Mouse (Mus musculus): ENCODE data around the gene Btbd3. TPM values are rescaled to one million over a fixed set of nuclear protein-coding genes. Genes with fewer than 3 reads are reported as not detected.

Gene Btbd3
- total and polyA plus RNA-seq, 3 experiments = 0.11 TPM; not detected in 2

DNA sequence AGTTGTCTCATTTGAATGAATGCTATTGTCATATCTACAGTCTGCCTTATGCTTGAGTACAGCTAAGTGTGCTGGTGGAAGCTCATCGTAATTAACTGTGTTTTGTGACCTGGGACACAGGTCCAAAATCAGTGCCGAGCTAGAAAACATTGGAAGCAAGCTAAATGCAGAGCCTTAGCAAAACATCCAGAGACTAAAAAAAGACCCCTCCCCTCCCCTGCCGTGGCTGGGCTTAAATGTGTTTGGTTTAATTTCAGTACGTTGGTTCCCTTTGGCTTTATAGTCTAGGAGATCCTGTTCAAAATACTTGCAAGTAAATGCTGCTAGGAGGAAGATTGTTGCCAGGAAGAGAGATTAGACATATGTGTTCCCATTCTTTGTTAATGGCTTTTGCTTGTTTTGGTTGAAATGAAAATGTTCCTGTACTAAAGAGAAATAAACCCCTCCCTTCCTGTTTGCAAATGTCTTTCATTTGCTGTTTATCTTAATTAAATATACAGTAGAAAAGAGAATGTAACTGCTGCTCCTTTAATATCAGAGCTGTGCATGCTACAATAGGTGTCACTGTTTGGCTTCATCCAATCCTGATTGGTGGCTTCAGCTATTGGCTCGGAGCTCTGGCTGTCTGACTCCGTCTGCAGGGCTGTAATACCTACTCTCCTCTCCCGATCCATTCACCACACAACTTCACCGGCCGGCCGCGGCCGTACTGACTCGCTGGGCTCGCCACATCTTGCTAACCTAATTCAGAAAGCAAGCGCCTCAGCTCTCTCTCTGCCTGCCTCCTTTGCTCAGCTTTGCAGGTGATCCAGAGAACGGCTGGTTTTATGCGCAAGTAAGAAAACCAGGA is 21.7 kb downstream of the Btbd3 start:
- DNase-seq (ENCODE audit: low spot score) (no peak), ATAC-seq (ENCODE audit: extremely low read depth, insufficient number of reproducible peaks, low FRiP score, poor library complexity, severe bottlenecking) (no peak)
- H3K4me3 ChIP-seq (ENCODE audit: low read depth, low read length) = no peak overlapping the region
- no peak for TF ChIP-seq CTCF (IDR thresholded peaks at IDR 0.05; ENCODE audit: low read depth, low read length)
- no peak for TF ChIP-seq POLR2AphosphoS5 (IDR thresholded peaks at IDR 0.05; ENCODE audit: insufficient replicate concordance, low read depth, low read length)
- no peak for TF ChIP-seq TAL1 (conservative IDR thresholded peaks at IDR 0.05; ENCODE audit: low read depth, low read length)
- TF ChIP-seq GATA1 (IDR thresholded peaks at IDR 0.05; ENCODE audit: borderline replicate concordance, low read length) = no peak
- H3K27me3 ChIP-seq (ENCODE audit: insufficient read depth, low read length) = no peaks in the 10 kb centered on the region
- peaks cover 40% of the 10 kb centered on the region for H3K9me3 ChIP-seq (replicated peaks)
- H3K36me3 ChIP-seq (replicated peaks) = no peaks in the 10 kb centered on the region
- no peaks in the 10 kb centered on the region for H3K4me1 ChIP-seq (ENCODE audit: insufficient read depth, low read depth, low read length)

DNA sequence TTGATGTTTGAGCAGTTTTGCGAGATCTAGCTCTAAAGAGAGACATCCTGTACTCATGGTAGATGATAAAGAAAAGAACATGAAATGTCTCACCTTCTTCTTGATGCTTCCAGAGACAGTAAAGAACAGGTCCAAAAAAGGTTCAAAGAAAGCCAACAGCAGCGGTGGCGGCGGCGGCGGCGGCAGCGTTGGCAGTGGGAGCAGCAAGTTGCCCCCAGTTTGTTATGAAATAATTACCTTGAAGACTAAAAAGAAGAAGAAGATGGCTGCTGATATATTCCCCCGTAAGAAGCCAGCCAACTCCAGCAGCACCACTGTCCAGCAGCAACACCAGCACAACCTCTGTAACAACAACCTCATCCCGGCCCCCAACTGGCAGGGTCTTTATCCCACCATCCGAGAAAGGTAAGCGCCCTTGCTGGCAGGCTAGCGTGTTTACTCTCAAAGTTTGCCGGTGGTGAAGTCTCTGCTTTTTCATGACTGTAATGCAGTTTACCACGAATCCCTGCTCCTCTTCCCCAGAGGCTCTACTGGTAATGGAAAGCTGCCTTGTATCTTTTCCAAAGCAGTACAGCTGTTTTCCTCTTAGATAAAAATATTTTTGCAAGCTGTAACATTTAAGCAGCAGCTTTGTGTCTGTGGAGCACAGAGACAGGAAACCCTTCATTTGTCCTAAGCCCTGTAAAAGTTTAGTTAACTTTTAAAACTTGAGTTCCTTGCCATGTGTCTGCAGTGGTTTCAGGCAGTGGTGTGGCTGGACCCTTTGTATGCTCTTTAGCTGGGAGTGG is 22.7 kb downstream of the Btbd3 start:
- no peaks in the 10 kb centered on the region for H3K4me1 ChIP-seq (ENCODE audit: insufficient read depth, low read depth, low read length)
- no peak for DNase-seq (ENCODE audit: low spot score)
- ATAC-seq (ENCODE audit: extremely low read depth, insufficient number of reproducible peaks, low FRiP score, poor library complexity, severe bottlenecking) = no peak

DNA sequence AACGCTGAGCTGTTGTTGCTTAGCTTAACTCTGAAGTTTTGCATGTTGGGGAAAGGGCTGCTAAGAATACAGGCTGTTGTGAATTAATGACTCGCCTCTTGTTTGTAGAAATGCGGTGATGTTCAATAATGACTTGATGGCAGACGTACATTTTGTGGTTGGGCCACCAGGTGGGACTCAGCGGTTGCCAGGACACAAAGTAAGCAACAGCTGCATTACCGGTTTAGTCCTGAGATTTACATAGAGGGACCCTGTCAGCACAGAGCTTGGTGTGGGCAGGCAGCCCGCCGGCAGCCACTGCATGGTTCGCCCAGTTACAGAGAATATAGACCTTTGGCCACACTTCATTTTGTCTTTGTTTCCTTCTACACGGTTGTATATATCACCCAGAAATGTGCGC is 23.3 kb downstream of the Btbd3 start:
- H3K9me3 ChIP-seq (replicated peaks) = peaks cover 44% of the 10 kb centered on the region
- DNase-seq (ENCODE audit: low spot score) (no peak), ATAC-seq (ENCODE audit: extremely low read depth, insufficient number of reproducible peaks, low FRiP score, poor library complexity, severe bottlenecking) (no peak)
- no peaks in the 10 kb centered on the region for H3K4me1 ChIP-seq (ENCODE audit: insufficient read depth, low read depth, low read length)
- H3K36me3 ChIP-seq (replicated peaks) = no peaks in the 10 kb centered on the region
- H3K4me3 ChIP-seq (ENCODE audit: low read depth, low read length) = no peak overlapping the region
- TF ChIP-seq TAL1 (conservative IDR thresholded peaks at IDR 0.05; ENCODE audit: low read depth, low read length) = no peak
- no peaks in the 10 kb centered on the region for H3K27me3 ChIP-seq (ENCODE audit: insufficient read depth, low read length)

More for the DNA sequence above, 22.7 kb downstream of the Btbd3 start:
- Histone ChIP-seq H3K27me3 (ENCODE audit: insufficient read depth, low read length) (no peaks in the 10 kb centered on the region), H3K4me3 (ENCODE audit: low read depth, low read length) (no peak overlapping the region), H3K9me3 (replicated peaks) (peaks cover 41% of the 10 kb centered on the region), H3K36me3 (replicated peaks) (no peaks in the 10 kb centered on the region)
- no peak for TF ChIP-seq CTCF (IDR thresholded peaks at IDR 0.05; ENCODE audit: low read depth, low read length)

DNA sequence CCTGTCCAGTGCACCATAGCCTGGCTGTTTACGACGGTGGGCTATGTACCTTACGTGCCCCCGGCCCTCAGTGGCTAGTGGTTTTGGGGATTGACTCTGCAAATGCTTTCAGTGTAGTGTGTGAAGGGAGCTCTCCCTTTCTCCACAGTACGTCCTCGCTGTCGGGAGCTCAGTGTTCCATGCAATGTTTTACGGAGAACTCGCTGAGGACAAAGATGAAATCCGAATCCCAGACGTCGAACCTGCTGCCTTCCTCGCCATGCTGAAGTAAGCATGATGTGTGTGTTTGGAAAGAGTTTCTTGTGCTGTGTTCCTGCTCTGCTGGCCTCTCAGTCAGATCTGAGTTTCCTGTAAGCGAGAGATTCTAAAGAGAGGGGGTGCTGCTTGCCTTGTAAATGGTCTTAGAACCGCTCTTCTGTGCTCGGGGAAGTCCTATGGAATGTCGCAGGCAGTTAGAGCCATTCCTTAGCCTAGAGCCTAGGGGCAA is 23.9 kb downstream of the Btbd3 start:
- TF ChIP-seq POLR2AphosphoS5 (IDR thresholded peaks at IDR 0.05; ENCODE audit: insufficient replicate concordance, low read depth, low read length) (no peak), GATA1 (IDR thresholded peaks at IDR 0.05; ENCODE audit: borderline replicate concordance, low read length) (no peak), TAL1 (conservative IDR thresholded peaks at IDR 0.05; ENCODE audit: low read depth, low read length) (no peak), GATA2 (IDR thresholded peaks at IDR 0.05; ENCODE audit: borderline replicate concordance, low read depth, low read length) (no peak), CTCF (IDR thresholded peaks at IDR 0.05; ENCODE audit: low read depth, low read length) (no peak)
- no peak for ATAC-seq (ENCODE audit: extremely low read depth, insufficient number of reproducible peaks, low FRiP score, poor library complexity, severe bottlenecking)
- H3K36me3 ChIP-seq (replicated peaks) = no peaks in the 10 kb centered on the region
- no peaks in the 10 kb centered on the region for H3K4me1 ChIP-seq (ENCODE audit: insufficient read depth, low read depth, low read length)
- H3K9me3 ChIP-seq (replicated peaks) = peaks cover 44% of the 10 kb centered on the region
- DNase-seq (ENCODE audit: low spot score) = no peak
- H3K27me3 ChIP-seq (ENCODE audit: insufficient read depth, low read length) = no peaks in the 10 kb centered on the region
- no peak overlapping the region for H3K4me3 ChIP-seq (ENCODE audit: low read depth, low read length)

DNA sequence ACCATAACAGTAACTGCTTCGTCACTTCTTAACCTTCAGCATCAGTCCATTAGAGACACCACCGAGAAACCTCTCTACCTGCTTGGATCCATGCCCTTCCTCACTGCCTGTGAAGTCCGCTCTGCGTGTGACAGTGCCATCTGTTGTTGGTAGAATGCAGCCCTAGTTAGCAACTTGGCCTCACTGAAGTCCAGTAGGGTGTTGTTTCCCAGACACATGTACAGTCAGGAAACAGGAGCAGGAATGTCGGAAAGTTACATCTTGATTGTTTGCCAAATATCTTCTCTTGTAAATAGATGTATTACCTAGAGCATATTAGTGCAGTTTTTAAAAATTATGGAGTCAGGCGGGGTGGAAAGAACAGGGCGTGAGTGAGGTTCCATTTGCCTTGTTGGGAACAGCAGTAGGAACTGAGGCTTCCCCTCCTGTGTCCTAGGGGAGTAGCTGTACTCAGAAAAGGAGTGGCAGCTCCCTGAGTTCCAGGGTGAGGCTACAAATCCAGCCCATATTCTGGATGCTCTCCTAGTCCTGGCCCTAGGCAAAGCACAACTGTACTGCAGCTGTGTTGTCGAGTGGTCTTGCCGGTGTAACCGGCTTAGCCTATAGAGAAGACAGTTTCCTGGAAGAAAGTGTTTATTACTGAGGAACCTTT is 25.3 kb downstream of the Btbd3 start:
- TF ChIP-seq POLR2AphosphoS5 (IDR thresholded peaks at IDR 0.05; ENCODE audit: insufficient replicate concordance, low read depth, low read length) (no peak), TAL1 (conservative IDR thresholded peaks at IDR 0.05; ENCODE audit: low read depth, low read length) (no peak), GATA1 (IDR thresholded peaks at IDR 0.05; ENCODE audit: borderline replicate concordance, low read length) (no peak), CTCF (IDR thresholded peaks at IDR 0.05; ENCODE audit: low read depth, low read length) (no peak), GATA2 (IDR thresholded peaks at IDR 0.05; ENCODE audit: borderline replicate concordance, low read depth, low read length) (no peak)
- peaks cover 40% of the 10 kb centered on the region for H3K9me3 ChIP-seq (replicated peaks)
- no peaks in the 10 kb centered on the region for H3K4me1 ChIP-seq (ENCODE audit: insufficient read depth, low read depth, low read length)
- no peak overlapping the region for H3K4me3 ChIP-seq (ENCODE audit: low read depth, low read length)
- no peaks in the 10 kb centered on the region for H3K27me3 ChIP-seq (ENCODE audit: insufficient read depth, low read length)
- no peaks in the 10 kb centered on the region for H3K36me3 ChIP-seq (replicated peaks)
- ATAC-seq (ENCODE audit: extremely low read depth, insufficient number of reproducible peaks, low FRiP score, poor library complexity, severe bottlenecking) (no peak), DNase-seq (ENCODE audit: low spot score) (no peak)

DNA sequence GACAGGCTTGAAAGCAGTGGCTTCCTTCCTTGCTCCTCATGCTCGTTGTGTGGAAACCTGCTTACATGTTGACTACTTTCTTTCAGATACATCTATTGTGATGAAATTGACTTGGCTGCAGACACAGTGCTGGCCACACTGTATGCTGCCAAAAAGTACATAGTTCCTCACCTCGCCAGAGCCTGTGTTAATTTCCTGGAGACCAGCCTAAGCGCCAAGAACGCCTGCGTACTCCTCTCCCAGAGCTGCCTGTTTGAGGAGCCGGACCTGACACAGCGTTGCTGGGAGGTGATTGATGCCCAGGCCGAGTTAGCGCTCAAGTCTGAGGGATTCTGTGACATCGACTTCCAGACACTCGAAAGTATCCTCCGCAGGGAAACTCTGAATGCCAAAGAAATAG is 27.0 kb downstream of the Btbd3 start:
- no peak for ATAC-seq (ENCODE audit: extremely low read depth, insufficient number of reproducible peaks, low FRiP score, poor library complexity, severe bottlenecking)
- DNase-seq (ENCODE audit: low spot score) = no peak
- no peaks in the 10 kb centered on the region for H3K36me3 ChIP-seq (replicated peaks)
- H3K4me3 ChIP-seq (ENCODE audit: low read depth, low read length) = no peak overlapping the region
- no peaks in the 10 kb centered on the region for H3K27me3 ChIP-seq (ENCODE audit: insufficient read depth, low read length)
- no peak for TF ChIP-seq GATA1 (IDR thresholded peaks at IDR 0.05; ENCODE audit: borderline replicate concordance, low read length)
- no peak for TF ChIP-seq GATA2 (IDR thresholded peaks at IDR 0.05; ENCODE audit: borderline replicate concordance, low read depth, low read length)
- no peak for TF ChIP-seq CTCF (IDR thresholded peaks at IDR 0.05; ENCODE audit: low read depth, low read length)
- TF ChIP-seq TAL1 (conservative IDR thresholded peaks at IDR 0.05; ENCODE audit: low read depth, low read length) = no peak
- TF ChIP-seq POLR2AphosphoS5 (IDR thresholded peaks at IDR 0.05; ENCODE audit: insufficient replicate concordance, low read depth, low read length) = no peak
- H3K9me3 ChIP-seq (replicated peaks) = peaks cover 38% of the 10 kb centered on the region
- H3K4me1 ChIP-seq (ENCODE audit: insufficient read depth, low read depth, low read length) = no peaks in the 10 kb centered on the region

Measured in G1E (cell line).